ENCODE assay signal across 8 mouse cellular contexts in genomic region chr12:29290591-29291351, GRCm38 (mm10).
DNase-seq lines count a peak whose midpoint lies in the region; ATAC-seq and TF ChIP-seq lines count a peak whose summit lies in the region.

No protein-coding gene starts in this region.

- H3K36me3 ChIP-seq in macrophage (ENCODE audit: inconsistent target) = no peaks in the 10 kb centered on the region

- WGBS in macrophage (ENCODE audit: missing documents) = 18% methylated on average over 23 of the region's 23 CpGs

- intact Hi-C loops in left cerebral cortex, adult 2 months (cut with DNase I) = loop anchor here (1.0 to 5.0 kb wide), 3 partner anchors 78 to 238 kb away; partner anchors contain the start of gene Myt1l

- H3K27ac ChIP-seq in left cerebral cortex, adult 2 months = peak overlapping the region; percentile 90
- no peak overlapping the region for H3K27ac ChIP-seq in macrophage

- peak overlapping the region; percentile 49 for H3K4me3 ChIP-seq in left cerebral cortex, adult 2 months
- peak overlapping the region; percentile 2; the same call in 1 of the 2 replicates for H3K4me3 ChIP-seq in macrophage (ENCODE audit: inconsistent target)

- DNase-seq in gastrocnemius, postnatal 10 days = peak; percentile 87
- DNase-seq in hindlimb bud, embryonic 11.5 days (ENCODE audit: extremely low spot score, low read depth, low spot score) = peak; percentile 87
- peak; percentile 94 to 96 for DNase-seq in left cerebral cortex, adult 2 months (ENCODE audit: extremely low spot score in 1 of 2, low spot score in 2 of 2)
- DNase-seq in retina, postnatal 7 days (ENCODE audit: low read depth, low spot score) = peak; percentile 93
- peak; percentile 81 to 96 for DNase-seq in urinary bladder, adult 18-20 months (ENCODE audit: low spot score in 2 of 2)

- H3K79me2 ChIP-seq in macrophage (ENCODE audit: inconsistent target) = no peaks in the 10 kb centered on the region

- TF ChIP-seq CTCF in left cerebral cortex, adult 2 months (IDR thresholded peaks at IDR 0.05) = peak; percentile 26

- peak; percentile 95 for ATAC-seq in activated CD4-positive, CD25-positive, alpha-beta regulatory T cell, adult 4 months
- ATAC-seq in common myeloid progenitor, adult 5-6 weeks (replicated peaks; ENCODE audit: low read depth, poor library complexity, severe bottlenecking) = peak; percentile 100
